Mouse (Mus musculus): ENCODE measurements around the gene Plxnd1. TPM values are rescaled to one million over a fixed set of nuclear protein-coding genes. Genes with fewer than 3 reads are reported as not detected.
A peak's percentile ranks its signal among the peaks of the same experiment; 100 is the strongest.

Plxnd1 gene
- total and polyA plus RNA-seq, 3 experiments, result 27.7 to 73.8 (median 63.2) TPM

GRCm38 (mm10) chr6:115946389-115946788 lies 48.4 kb downstream of the Plxnd1 start:
- H3K4me2 ChIP-seq (ENCODE audit: insufficient read depth, low read depth, poor library complexity, severe bottlenecking), result peak overlapping the region; percentile 72
- dilution Hi-C loops (cut with MboI; ENCODE audit: extremely low pct_ligation_motif_present, extremely low pct_unique_long_range_greater_than_20kb, low sequenced_read_pairs) (no loop called here), in situ Hi-C loops (cut with MboI; ENCODE audit: low pct_ligation_motif_present, low pct_unique_long_range_greater_than_20kb, low sequenced_read_pairs) (no loop called here)
- H3K36me3 ChIP-seq (replicated peaks in 1 of 2; ENCODE audit: control insufficient read depth in 1 of 2, insufficient read depth in 1 of 2, low read length in 1 of 2), result no peaks in the 10 kb centered on the region
- no peak overlapping the region for H3K4me3 ChIP-seq (replicated peaks in 1 of 3; ENCODE audit: low read depth in 2 of 3, low read length in 2 of 3, poor library complexity in 1 of 3)
- DNase-seq (ENCODE audit: extremely low read depth), result peak; percentile 70
- TF ChIP-seq PAX5 (IDR thresholded peaks at IDR 0.05; ENCODE audit: low read length), result no peak
- no peak for TF ChIP-seq CHD1 (IDR thresholded peaks at IDR 0.05; ENCODE audit: low read depth, low read length)
- no peak; the same call in 1 of the 2 replicates for TF ChIP-seq ZNF384 (IDR thresholded peaks at IDR 0.05; ENCODE audit: low read depth, low read length)
- no peak for TF ChIP-seq GABPA (IDR thresholded peaks at IDR 0.05; ENCODE audit: insufficient replicate concordance, low read depth, low read length)
- TF ChIP-seq POLR2A (IDR thresholded peaks at IDR 0.05; ENCODE audit: low read depth, low read length), result no peak; the same call in 1 of the 2 replicates
- no peak for TF ChIP-seq USF1 (IDR thresholded peaks at IDR 0.05; ENCODE audit: low read depth, low read length)
- no peak for TF ChIP-seq E2F4 (IDR thresholded peaks at IDR 0.05; ENCODE audit: insufficient replicate concordance, low read depth, low read length)
- TF ChIP-seq NRF1 (IDR thresholded peaks at IDR 0.05; ENCODE audit: low read depth, low read length), result no peak
- no peak for TF ChIP-seq MYC (IDR thresholded peaks at IDR 0.05; ENCODE audit: low read depth, low read length)
- TF ChIP-seq SMC3 (IDR thresholded peaks at IDR 0.05; ENCODE audit: low read depth, low read length), result no peak; the same call in 1 of the 2 replicates
- no peak for TF ChIP-seq ZKSCAN1 (IDR thresholded peaks at IDR 0.05; ENCODE audit: borderline replicate concordance, low read depth, low read length)
- no peak for TF ChIP-seq UBTF (IDR thresholded peaks at IDR 0.05; ENCODE audit: low read depth, low read length)
- TF ChIP-seq ELF1 (IDR thresholded peaks at IDR 0.05; ENCODE audit: low read depth, low read length), result no peak
- TF ChIP-seq TBP (conservative IDR thresholded peaks at IDR 0.05; ENCODE audit: low read depth, low read length), result no peak
- TF ChIP-seq HCFC1 (IDR thresholded peaks at IDR 0.05; ENCODE audit: low read depth, low read length), result no peak
- TF ChIP-seq NELFE (IDR thresholded peaks at IDR 0.05; ENCODE audit: low read depth, low read length), result no peak
- peak; percentile 67 for TF ChIP-seq TCF12 (IDR thresholded peaks at IDR 0.05; ENCODE audit: low read depth, low read length)
- TF ChIP-seq RAD21 (IDR thresholded peaks at IDR 0.05; ENCODE audit: low read depth, low read length), result no peak
- TF ChIP-seq MAX (IDR thresholded peaks at IDR 0.05; ENCODE audit: low read length), result 0 out of 2 replicates have a peak, but pooled peaks have one; percentile 52
- TF ChIP-seq IRF4 (IDR thresholded peaks at IDR 0.05; ENCODE audit: low read depth, low read length), result peak; percentile 69; the same call in 1 of the 2 replicates
- TF ChIP-seq SIN3A (IDR thresholded peaks at IDR 0.05; ENCODE audit: low read length), result peak; percentile 74; the same call in 1 of the 2 replicates
- TF ChIP-seq KAT2A (IDR thresholded peaks at IDR 0.05; ENCODE audit: insufficient replicate concordance, low read length), result no peak
- no peak for TF ChIP-seq POLR2AphosphoS2 (IDR thresholded peaks at IDR 0.05; ENCODE audit: low read depth, low read length)
- TF ChIP-seq ZC3H11A (IDR thresholded peaks at IDR 0.05; ENCODE audit: low read depth, low read length), result no peak
- 0 out of 2 replicates have a peak, but pooled peaks have one; percentile 27 for TF ChIP-seq JUND (conservative IDR thresholded peaks at IDR 0.05; ENCODE audit: low read depth, low read length)
- TF ChIP-seq CTCF (conservative IDR thresholded peaks at IDR 0.05 in 1 of 2, IDR thresholded peaks at IDR 0.05 in 1 of 2; ENCODE audit: low read depth in 2 of 2, low read length in 2 of 2), result no peak
- no peak for TF ChIP-seq USF2 (conservative IDR thresholded peaks at IDR 0.05; ENCODE audit: low read depth, low read length)
- peak; percentile 72 for TF ChIP-seq BHLHE40 (IDR thresholded peaks at IDR 0.05; ENCODE audit: low read depth, low read length)
- peak; percentile 24; the same call in 1 of the 2 replicates for TF ChIP-seq MEF2A (IDR thresholded peaks at IDR 0.05; ENCODE audit: borderline replicate concordance, low read depth, low read length)
- TF ChIP-seq ETS1 (conservative IDR thresholded peaks at IDR 0.05; ENCODE audit: low read depth, low read length), result peak; percentile 75
- no peak for TF ChIP-seq ZMIZ1 (IDR thresholded peaks at IDR 0.05; ENCODE audit: low read depth, low read length)
- TF ChIP-seq MAFK (IDR thresholded peaks at IDR 0.05; ENCODE audit: insufficient replicate concordance, low read length), result no peak
- no peak for TF ChIP-seq RCOR1 (conservative IDR thresholded peaks at IDR 0.05; ENCODE audit: low read depth, low read length)
- TF ChIP-seq CHD2 (IDR thresholded peaks at IDR 0.05; ENCODE audit: low read length), result peak; percentile 87
- TF ChIP-seq MAZ (IDR thresholded peaks at IDR 0.05; ENCODE audit: low read depth, low read length), result 0 out of 2 replicates have a peak, but pooled peaks have one; percentile 69
- TF ChIP-seq EP300 (IDR thresholded peaks at IDR 0.05; ENCODE audit: low read length), result peak; percentile 75
- no peak for TF ChIP-seq JUN (IDR thresholded peaks at IDR 0.05; ENCODE audit: insufficient read depth, low read depth, low read length)
- no peak; the same call in none of the 2 replicates for TF ChIP-seq MXI1 (IDR thresholded peaks at IDR 0.05; ENCODE audit: low read depth, low read length)
- H3K79me2 ChIP-seq (replicated peaks; ENCODE audit: control insufficient read depth, extremely low read depth, insufficient read depth, poor library complexity, severe bottlenecking), result no peaks in the 10 kb centered on the region
- H3K9ac ChIP-seq (ENCODE audit: insufficient read depth, low read depth), result peak overlapping the region; percentile 67
- peaks cover 1% of the 10 kb centered on the region for H3K9me3 ChIP-seq (replicated peaks; ENCODE audit: low read length)
- no peaks in the 10 kb centered on the region for H3K27me3 ChIP-seq (replicated peaks)
- peak overlapping the region; percentile 96 for H3K27ac ChIP-seq (ENCODE audit: insufficient read depth, low read depth)
- peaks cover 42 to 63% of the 10 kb centered on the region in 2 experiments for H3K4me1 ChIP-seq (ENCODE audit: control insufficient read depth in 1 of 2, insufficient read depth in 2 of 2)

All from CH12.LX (cell line).